ENCODE assay signal across 10 mouse cellular contexts in genomic region chr7:127929923-127930322, GRCm38 (mm10). TPM values are rescaled to one million over a fixed set of nuclear protein-coding genes. Genes with fewer than 3 reads are reported as not detected.
A peak's percentile ranks its signal among the peaks of the same experiment; 100 is the strongest.
DNase-seq lines count a peak whose midpoint lies in the region; ATAC-seq and TF ChIP-seq lines count a peak whose summit lies in the region.
"Had no signal": no experiment of that assay in that cellular context is flagged by ENCODE, and none has a peak within 500 bp of the region (broad histone marks: within the 10 kb centered on the region; RNA-seq: fewer than 3 reads in every experiment).

TSS of gene Prss8 (minus strand) at chr7:127930104.

- 11% methylated on average over 6 of the region's 6 CpGs for WGBS in heart, embryonic 11.5 days (ENCODE audit: insufficient replicate concordance)
- 7% methylated on average over 6 of the region's 6 CpGs for WGBS in embryonic facial prominence, embryonic 10.5 days
- 18% methylated on average over 6 of the region's 6 CpGs for WGBS in kidney, postnatal 0 days
- WGBS in lung, embryonic 16.5 days, result 21% methylated on average over 6 of the region's 6 CpGs

- intact Hi-C loops in heart, postnatal 25 days (cut with DNase I), result loop anchor here (5.0 kb wide), 1 partner anchor 133 kb away; no protein-coding TSS in a partner anchor
- intact Hi-C loops in gastrocnemius, postnatal 14 days (cut with DNase I; ENCODE audit: low total_unique reads), result no loop called here

- H3K9me3 ChIP-seq in heart, embryonic 11.5 days (replicated peaks; ENCODE audit: control insufficient read depth, low read length), result no peaks in the 10 kb centered on the region
- H3K9me3 ChIP-seq in embryonic facial prominence, embryonic 10.5 days, result no peaks in the 10 kb centered on the region
- no peaks in the 10 kb centered on the region for H3K9me3 ChIP-seq in kidney, postnatal 0 days (replicated peaks; ENCODE audit: low read length)
- H3K9me3 ChIP-seq in lung, embryonic 16.5 days (ENCODE audit: control insufficient read depth, low read length), result no peaks in the 10 kb centered on the region

- H3K4me3 ChIP-seq in heart, embryonic 11.5 days (ENCODE audit: low read depth, low read length), result peak within 1 kb of the TSS; percentile 24
- peak within 1 kb of the TSS; percentile 56 for H3K4me3 ChIP-seq in embryonic facial prominence, embryonic 10.5 days
- H3K4me3 ChIP-seq in kidney, postnatal 0 days (replicated peaks; ENCODE audit: low read depth, low read length), result peak within 1 kb of the TSS; percentile 44
- peak within 1 kb of the TSS; percentile 55 for H3K4me3 ChIP-seq in lung, embryonic 16.5 days (ENCODE audit: low read length)
- H3K4me3 ChIP-seq: myocyte had no signal

- peak within 1 kb of the TSS; percentile 56 for H3K4me2 ChIP-seq in heart, embryonic 11.5 days
- peak within 1 kb of the TSS; percentile 66 for H3K4me2 ChIP-seq in kidney, postnatal 0 days (ENCODE audit: low read length)
- H3K4me2 ChIP-seq in lung, embryonic 16.5 days (ENCODE audit: low read depth, low read length), result peak within 1 kb of the TSS; percentile 42

- H3K9ac ChIP-seq in heart, embryonic 11.5 days (ENCODE audit: low read depth, low read length), result peak within 1 kb of the TSS; percentile 40
- H3K9ac ChIP-seq in kidney, postnatal 0 days (ENCODE audit: low read depth, low read length), result peak within 1 kb of the TSS; percentile 70
- peak within 1 kb of the TSS; percentile 75 for H3K9ac ChIP-seq in lung, embryonic 16.5 days (ENCODE audit: low read length)

- no peak for DNase-seq in heart, postnatal 25 days (ENCODE audit: low spot score)
- peak; percentile 46 for DNase-seq in embryonic facial prominence, embryonic 10.5 days (ENCODE audit: low spot score)
- peak; percentile 59 for DNase-seq in kidney, postnatal 0 days (ENCODE audit: low spot score)
- no peak for DNase-seq in gastrocnemius, postnatal 14 days
- no peak for DNase-seq in layer of hippocampus, postnatal 36 days
- no peak for DNase-seq in cerebellum, adult 18-20 months

- ATAC-seq in heart, embryonic 11.5 days (replicated peaks; ENCODE audit: insufficient number of reproducible peaks, low FRiP score, low TSS enrichment), result no peak
- ATAC-seq in kidney, postnatal 0 days (replicated peaks; ENCODE audit: low FRiP score, low read depth), result peak; percentile 24; the same call in 1 of the 2 replicates
- peak; percentile 31; the same call in 1 of the 2 replicates for ATAC-seq in lung, embryonic 16.5 days (ENCODE audit: low read depth)

- H3K4me1 ChIP-seq in heart, embryonic 11.5 days (ENCODE audit: control insufficient read depth, insufficient read depth, low read length), result 0 out of 2 replicates have a peak, but pooled peaks cover 3% of the 10 kb centered on the region
- peaks cover 68% of the 10 kb centered on the region for H3K4me1 ChIP-seq in embryonic facial prominence, embryonic 10.5 days
- peaks cover 40% of the 10 kb centered on the region for H3K4me1 ChIP-seq in kidney, postnatal 0 days (replicated peaks; ENCODE audit: insufficient read depth, low read length)
- peaks cover 47% of the 10 kb centered on the region for H3K4me1 ChIP-seq in lung, embryonic 16.5 days (replicated peaks; ENCODE audit: control insufficient read depth, insufficient read depth, low read length)

- peaks cover 17% of the 10 kb centered on the region for H3K27me3 ChIP-seq in heart, embryonic 11.5 days (ENCODE audit: control insufficient read depth, insufficient read depth, low read length)
- H3K27me3 ChIP-seq in embryonic facial prominence, embryonic 10.5 days (replicated peaks; ENCODE audit: low read depth, poor library complexity, severe bottlenecking), result peaks cover 35% of the 10 kb centered on the region
- no peaks in the 10 kb centered on the region for H3K27me3 ChIP-seq in kidney, postnatal 0 days (ENCODE audit: insufficient read depth, low read length)
- H3K27me3 ChIP-seq in lung, embryonic 16.5 days (ENCODE audit: control insufficient read depth, insufficient read depth, low read depth, low read length), result no peaks in the 10 kb centered on the region

- no peaks in the 10 kb centered on the region for H3K36me3 ChIP-seq in heart, embryonic 11.5 days (ENCODE audit: control insufficient read depth, insufficient read depth, low read length)
- H3K36me3 ChIP-seq in embryonic facial prominence, embryonic 10.5 days (replicated peaks), result peaks cover 25% of the 10 kb centered on the region
- H3K36me3 ChIP-seq in kidney, postnatal 0 days (ENCODE audit: insufficient read depth, low read length), result peaks cover 7% of the 10 kb centered on the region; the same call in 1 of the 2 replicates
- peaks cover 11% of the 10 kb centered on the region for H3K36me3 ChIP-seq in lung, embryonic 16.5 days (ENCODE audit: control insufficient read depth, insufficient read depth, low read length)

- H3K27ac ChIP-seq in heart, embryonic 11.5 days (ENCODE audit: low read depth, low read length), result no peak within 1 kb of the TSS
- H3K27ac ChIP-seq in embryonic facial prominence, embryonic 10.5 days (replicated peaks), result peak within 1 kb of the TSS; percentile 81
- peak within 1 kb of the TSS; percentile 93 for H3K27ac ChIP-seq in kidney, postnatal 0 days
- H3K27ac ChIP-seq in lung, embryonic 16.5 days (ENCODE audit: low read length), result peak within 1 kb of the TSS; percentile 95

- no peak; the same call in 1 of the 2 replicates for TF ChIP-seq CTCF in kidney, postnatal 0 days (IDR thresholded peaks at IDR 0.05; ENCODE audit: low read depth)

RNA-seq across cellular contexts. Expression of gene Prss8, which starts in this region (rescaled TPM):
- polyA plus RNA-seq in heart, embryonic 11.5 days (2014; fragmentation: Nextera tagmentation; extraction: Ambion mirVana), result 0.94 and 0.96 TPM in 2 replicates
- not detected for total RNA-seq in heart, postnatal 25 days (2021)
- 14.8 and 15.8 TPM in 2 replicates for polyA plus RNA-seq in embryonic facial prominence, embryonic 10.5 days (2016; fragmentation: Nextera tagmentation; extraction: Ambion mirVana)
- polyA plus RNA-seq in kidney, postnatal 0 days (2015; fragmentation: Nextera tagmentation; extraction: Ambion mirVana), result 125 and 139 TPM in 2 replicates
- polyA plus RNA-seq in lung, embryonic 16.5 days (2015; fragmentation: Nextera tagmentation; extraction: Ambion mirVana), result 101 and 108 TPM in 2 replicates
- not detected for total RNA-seq in gastrocnemius, postnatal 14 days (2021)
- under 1 TPM; 0.68 to 0.80 TPM for total RNA-seq in layer of hippocampus, postnatal 36 days (2021)
- total RNA-seq: common myeloid progenitor, adult 5-6 weeks had no signal

Comparison
In these comparisons a context has a peak if more than half of its experiments do, and no peak if none do; other contexts are left out.
1. DNase-seq: peak in embryonic facial prominence, embryonic 10.5 days (single experiment) and kidney, postnatal 0 days (single experiment); none in heart, postnatal 25 days (single experiment), gastrocnemius, postnatal 14 days (single experiment), layer of hippocampus, postnatal 36 days (0 of 2) and cerebellum, adult 18-20 months (0 of 2).
2. Peak in every context shown above with its lines, with median percentiles within 50 percentile points of each other: H3K4me2 ChIP-seq, H3K4me3 ChIP-seq and H3K9ac ChIP-seq.